Mouse (Mus musculus) left cerebral cortex, adult 8-10 months (tissue): Measurements from ENCODE around the gene Eno3. TPM values are rescaled to one million over a fixed set of nuclear protein-coding genes. Genes with fewer than 3 reads are reported as not detected.

Experiments used
- microRNA-seq, 2 experiments: library from miRNA; unstranded; fragments of <30 nt; microRNA quantifications; one replicate each; pipeline ENCODE4 v1.2.0; 2022
- total RNA-seq, 4 experiments: library from RNA; stranded (reverse); gene quantifications; 2 replicates each; pipeline ENCODE4 v1.2.4; 2022

The Eno3 gene
- total RNA-seq, 4 experiments from 2014 or later: 10.5 to 14.1 (median 12.5) TPM

Small RNA genes lying within 50 kb of the gene (microRNA-seq; reads per million reads assigned to microRNA genes)
- 0 to 0.21 reads per million in 2 experiments for gene Mir6925

Other genes starting within 250 kb of the Eno3 start
- 10 to 100 TPM; 31.9 to 37.0 (median 35.2) TPM for gene Pelp1, start 247.2 kb upstream of the Eno3 start, total RNA-seq
- 10 to 100 TPM; 62.4 to 85.9 (median 70.1) TPM for gene Arrb2, start 224.6 kb upstream of the Eno3 start, total RNA-seq
- 10 to 100 TPM; 10.8 to 14.1 (median 13.5) TPM for gene Med11, start 205.3 kb upstream of the Eno3 start, total RNA-seq
- gene Zmynd15, start 197.8 kb upstream of the Eno3 start, total RNA-seq: under 1 TPM; 0.11 to 0.79 (median 0.46) TPM
- gene Cxcl16, start 197.2 kb upstream of the Eno3 start, total RNA-seq: 1 to 10 TPM in 3 of 4 experiments, under 1 TPM in 1; 0.97 to 4.6 (median 2.3) TPM
- gene Tm4sf5, start 152.0 kb upstream of the Eno3 start, total RNA-seq: 1 to 10 TPM in 1 of 4 experiments, not detected in 3; 1.1 TPM
- gene Vmo1, start 142.6 kb upstream of the Eno3 start, total RNA-seq: under 1 TPM in 1 of 4 experiments, not detected in 3; 0.63 TPM
- gene Gltpd2, start 138.0 kb upstream of the Eno3 start, total RNA-seq: not detected
- 100 to 1,000 TPM; 187 to 213 (median 191) TPM for gene Psmb6, start 131.8 kb upstream of the Eno3 start, total RNA-seq
- not detected for gene Gm40193, start 124.3 kb upstream of the Eno3 start, total RNA-seq
- 10 to 100 TPM; 15.7 to 20.4 (median 19.4) TPM for gene Pld2, start 117.1 kb upstream of the Eno3 start, total RNA-seq
- gene Mink1, start 94.3 kb upstream of the Eno3 start, total RNA-seq: 100 to 1,000 TPM; 389 to 423 (median 415) TPM
- under 1 TPM in 2 of 4 experiments, not detected in 2; 0.51 to 0.59 TPM for gene 4930544D05Rik, start 41.4 kb upstream of the Eno3 start, total RNA-seq
- not detected for gene Chrne, start 38.0 kb upstream of the Eno3 start, total RNA-seq
- not detected for gene Gp1ba, start 18.1 kb upstream of the Eno3 start, total RNA-seq
- 10 to 100 TPM; 87.8 to 96.5 (median 89.7) TPM for gene Rnf167, start 10.0 kb upstream of the Eno3 start, total RNA-seq
- 100 to 1,000 TPM; 124 to 140 (median 132) TPM for gene Slc25a11, start 9.7 kb upstream of the Eno3 start, total RNA-seq
- 100 to 1,000 TPM; 203 to 237 (median 220) TPM for gene Pfn1, start 2.6 kb upstream of the Eno3 start, total RNA-seq
- 10 to 100 TPM; 52.5 to 69.9 (median 59.3) TPM for gene Spag7, start 12.2 kb downstream of the Eno3 start, total RNA-seq
- 100 to 1,000 TPM; 185 to 201 (median 191) TPM for gene Camta2, start 30.9 kb downstream of the Eno3 start, total RNA-seq
- 1 to 10 TPM; 1.6 to 2.7 (median 2.3) TPM for gene Inca1, start 43.0 kb downstream of the Eno3 start, total RNA-seq
- 10 to 100 TPM; 59.3 to 70.2 (median 65.8) TPM for gene Kif1c, start 43.3 kb downstream of the Eno3 start, total RNA-seq
- gene Zfp3, start 107.0 kb downstream of the Eno3 start, total RNA-seq: 10 to 100 TPM; 16.7 to 20.5 (median 20.0) TPM
- gene Scimp, start 155.4 kb downstream of the Eno3 start, total RNA-seq: under 1 TPM in 1 of 4 experiments, not detected in 3; 0.53 TPM
- gene Rabep1, start 187.6 kb downstream of the Eno3 start, total RNA-seq: 100 to 1,000 TPM; 123 to 128 (median 125) TPM